Mouse (Mus musculus) MEL (cell line): Measurements from ENCODE around the gene Daam1. TPM values are rescaled to one million over a fixed set of nuclear protein-coding genes. Genes with fewer than 3 reads are reported as not detected.

ENCODE experiments used
- DNase-seq: peaks from one replicate; pipeline ENCODE4 v3.0.0; 2011; ENCODE audit warnings: low read depth, low spot score
- H3K27ac ChIP-seq: 2 replicates; pipeline ENCODE4 v1.5.1; 2012; ENCODE audit warnings: low read depth, mild to moderate bottlenecking, control low read depth, low read length, moderate library complexity; ENCODE audit not compliant: control insufficient read depth
- H3K27me3 ChIP-seq, 2 experiments: fragments of 150-350 bp in 1 of 2; sonication (generic) in 1 of 2; 2 replicates each; pipeline ENCODE4 v1.6.1; 2012; ENCODE audit warnings: low read length in 2 of 2, mild to moderate bottlenecking in 2 of 2, improper control_type of control experiment in 1 of 2, moderate library complexity in 1 of 2; ENCODE audit not compliant: insufficient read depth in 2 of 2, control insufficient read depth in 1 of 2
- H3K36me3 ChIP-seq, 2 experiments: 2 replicates each; pipeline ENCODE4 v1.6.1; 2012 to 2014; ENCODE audit warnings: low read length in 2 of 2, improper control_type of control experiment in 1 of 2, inconsistent platforms in 1 of 2, mild to moderate bottlenecking in 1 of 2; ENCODE audit not compliant: insufficient read depth in 2 of 2, control insufficient read depth in 1 of 2
- H3K4me1 ChIP-seq, 2 experiments: fragments of 150-350 bp in 1 of 2; sonication (generic) in 1 of 2; 2 replicates each; pipeline ENCODE4 v1.6.1; 2012; ENCODE audit warnings: low read length in 2 of 2, improper control_type of control experiment in 1 of 2, mild to moderate bottlenecking in 1 of 2; ENCODE audit not compliant: insufficient read depth in 2 of 2, control insufficient read depth in 1 of 2
- H3K4me3 ChIP-seq, 2 experiments: fragments of 150-350 bp in 1 of 2; sonication (generic) in 1 of 2; 2 replicates each; pipeline ENCODE4 v1.5.1; 2012; ENCODE audit warnings: low read depth in 2 of 2, low read length in 2 of 2, mild to moderate bottlenecking in 2 of 2, moderate library complexity in 2 of 2, control low read depth in 1 of 2, improper control_type of control experiment in 1 of 2; ENCODE audit not compliant: control insufficient read depth in 1 of 2, insufficient read depth in 1 of 2
- H3K79me2 ChIP-seq: 2 replicates; pipeline ENCODE4 v1.6.1; 2012; ENCODE audit warnings: mild to moderate bottlenecking, low read length, moderate library complexity; ENCODE audit not compliant: control insufficient read depth, poor library complexity, insufficient read depth
- H3K9ac ChIP-seq: 2 replicates; pipeline ENCODE4 v1.6.1; 2012; ENCODE audit warnings: low read depth, mild to moderate bottlenecking, control low read depth, low read length, moderate library complexity; ENCODE audit not compliant: control insufficient read depth, poor library complexity, severe bottlenecking
- H3K9me3 ChIP-seq: fragments of 150-350 bp; sonication (generic); replicated peaks from 2 replicates; pipeline ENCODE4 v1.6.1; 2012; ENCODE audit warnings: mild to moderate bottlenecking, low read length, improper control_type of control experiment, moderate library complexity; ENCODE audit not compliant: insufficient read depth
- CHD1 ChIP-seq: IDR thresholded peaks from 2 replicates; pipeline ENCODE4 v1.6.1; 2012; ENCODE audit warnings: low read depth, mild to moderate bottlenecking, inconsistent platforms, low read length, improper control_type of control experiment
- CHD2 ChIP-seq: IDR thresholded peaks from 2 replicates; pipeline ENCODE4 v1.6.1; 2011; ENCODE audit warnings: low read length, improper control_type of control experiment
- CTCF ChIP-seq, 3 experiments: IDR thresholded peaks in 2 of 3; conservative IDR thresholded peaks in 1 of 3; 2 replicates each; pipeline ENCODE4 v1.5.1; 2011 to 2012; ENCODE audit warnings: low read length in 3 of 3, low read depth in 2 of 3, mild to moderate bottlenecking in 2 of 3, improper control_type of control experiment in 1 of 3, inconsistent platforms in 1 of 3, mixed read lengths in 1 of 3, moderate library complexity in 1 of 3; ENCODE audit not compliant: control insufficient read depth in 1 of 3, insufficient read depth in 1 of 3, poor library complexity in 1 of 3, severe bottlenecking in 1 of 3
- E2F4 ChIP-seq: IDR thresholded peaks from 2 replicates; pipeline ENCODE4 v1.6.1; 2011; ENCODE audit warnings: low read depth, low read length, improper control_type of control experiment, borderline replicate concordance
- EP300 ChIP-seq, 2 experiments: IDR thresholded peaks; 2 replicates each; pipeline ENCODE4 v1.6.1; 2011; ENCODE audit warnings: improper control_type of control experiment in 2 of 2, low read length in 2 of 2, low read depth in 1 of 2, mild to moderate bottlenecking in 1 of 2
- GABPA ChIP-seq: IDR thresholded peaks from 2 replicates; pipeline ENCODE4 v1.6.1; 2012; ENCODE audit warnings: low read depth, mild to moderate bottlenecking, inconsistent platforms, low read length, improper control_type of control experiment, moderate library complexity
- HCFC1 ChIP-seq: IDR thresholded peaks from 2 replicates; pipeline ENCODE4 v1.6.1; 2012; ENCODE audit warnings: low read depth, mild to moderate bottlenecking, inconsistent platforms, low read length, improper control_type of control experiment, moderate library complexity
- MAFK ChIP-seq: IDR thresholded peaks from 2 replicates; pipeline ENCODE4 v1.6.1; 2011; ENCODE audit warnings: low read depth, mild to moderate bottlenecking, low read length, improper control_type of control experiment, borderline replicate concordance
- MAZ ChIP-seq: IDR thresholded peaks from 2 replicates; pipeline ENCODE4 v1.6.1; 2012; ENCODE audit warnings: low read depth, mild to moderate bottlenecking, inconsistent platforms, low read length, improper control_type of control experiment
- MXI1 ChIP-seq: IDR thresholded peaks from 2 replicates; pipeline ENCODE4 v1.6.1; 2011; ENCODE audit warnings: mild to moderate bottlenecking, low read depth, low read length, improper control_type of control experiment
- NELFE ChIP-seq: IDR thresholded peaks from 2 replicates; pipeline ENCODE4 v1.6.1; 2011; ENCODE audit warnings: low read depth, low read length, improper control_type of control experiment
- NRF1 ChIP-seq: IDR thresholded peaks from 2 replicates; pipeline ENCODE4 v1.6.1; 2014; ENCODE audit warnings: low read depth, mild to moderate bottlenecking, inconsistent platforms, low read length, improper control_type of control experiment, moderate library complexity; ENCODE audit not compliant: poor library complexity, insufficient read depth, severe bottlenecking
- POLR2A ChIP-seq, 2 experiments: IDR thresholded peaks; 2 replicates each; pipeline ENCODE4 v1.6.1; 2011 to 2012; ENCODE audit warnings: low read length in 2 of 2, mild to moderate bottlenecking in 2 of 2, control low read depth in 1 of 2, improper control_type of control experiment in 1 of 2, low read depth in 1 of 2, moderate library complexity in 1 of 2; ENCODE audit not compliant: control insufficient read depth in 1 of 2, insufficient read depth in 1 of 2, poor library complexity in 1 of 2
- POLR2AphosphoS2 ChIP-seq: IDR thresholded peaks from 2 replicates; pipeline ENCODE4 v1.6.1; 2011; ENCODE audit warnings: low read length, improper control_type of control experiment
- RAD21 ChIP-seq: IDR thresholded peaks from 2 replicates; pipeline ENCODE4 v1.6.1; 2011; ENCODE audit warnings: mild to moderate bottlenecking, low read depth, low read length, improper control_type of control experiment
- RCOR1 ChIP-seq: IDR thresholded peaks from 2 replicates; pipeline ENCODE4 v1.6.1; 2012; ENCODE audit warnings: low read depth, mild to moderate bottlenecking, inconsistent platforms, low read length, improper control_type of control experiment
- SIN3A ChIP-seq: IDR thresholded peaks from 2 replicates; pipeline ENCODE4 v1.6.1; 2012; ENCODE audit warnings: low read length, improper control_type of control experiment, inconsistent platforms
- TAL1 ChIP-seq: IDR thresholded peaks from 2 replicates; pipeline ENCODE4 v1.6.1; 2012; ENCODE audit warnings: mild to moderate bottlenecking, inconsistent platforms, low read length, moderate library complexity, mixed read lengths
- TCF12 ChIP-seq: IDR thresholded peaks from 2 replicates; pipeline ENCODE4 v1.6.1; 2014; ENCODE audit warnings: low read depth, mild to moderate bottlenecking, inconsistent platforms, low read length, improper control_type of control experiment, moderate library complexity
- UBTF ChIP-seq: IDR thresholded peaks from 2 replicates; pipeline ENCODE4 v1.6.1; 2012; ENCODE audit warnings: low read depth, mild to moderate bottlenecking, inconsistent platforms, low read length, improper control_type of control experiment, moderate library complexity, borderline replicate concordance; ENCODE audit not compliant: insufficient read depth
- USF2 ChIP-seq, 2 experiments: IDR thresholded peaks; 2 replicates each; pipeline ENCODE4 v1.6.1; 2011 to 2012; ENCODE audit warnings: improper control_type of control experiment in 2 of 2, low read length in 2 of 2, borderline replicate concordance in 1 of 2, inconsistent platforms in 1 of 2, low read depth in 1 of 2, mild to moderate bottlenecking in 1 of 2; ENCODE audit not compliant: insufficient read depth in 1 of 2
- ZKSCAN1 ChIP-seq: IDR thresholded peaks from 2 replicates; pipeline ENCODE4 v1.6.1; 2012; ENCODE audit warnings: low read depth, mild to moderate bottlenecking, inconsistent platforms, low read length, improper control_type of control experiment, moderate library complexity
- ZMIZ1 ChIP-seq: IDR thresholded peaks from 2 replicates; pipeline ENCODE4 v1.6.1; 2012; ENCODE audit warnings: low read depth, mild to moderate bottlenecking, inconsistent platforms, low read length, improper control_type of control experiment, moderate library complexity
- ZNF384 ChIP-seq: IDR thresholded peaks from 2 replicates; pipeline ENCODE4 v1.6.1; 2012; ENCODE audit warnings: low read depth, mild to moderate bottlenecking, inconsistent platforms, low read length, improper control_type of control experiment
- polyA plus RNA-seq, 2 experiments: library from polyadenylated mRNA; stranded (reverse) in 1 of 2; unstranded in 1 of 2; fragments of >175 nt in 1 of 2; fragments of >200 nt in 1 of 2; gene quantifications; 2 replicates each; pipeline versions ENCODE4 v1.2.1 to v1.2.4; 2012; ENCODE audit warnings: low replicate concordance in 2 of 2, low read depth in 1 of 2; ENCODE audit not compliant: insufficient read length in 2 of 2, insufficient read depth in 1 of 2, missing spikeins in 1 of 2
- total RNA-seq: library from RNA; depleted of rRNA; stranded (reverse); fragments of 300-350 nt; gene quantifications from 2 replicates; pipeline ENCODE4 v1.2.3, GENCODE M21; 2012

The Daam1 gene
- total and polyA plus RNA-seq, 3 experiments = 9.2 to 12.0 TPM; not detected in 1

DNA sequence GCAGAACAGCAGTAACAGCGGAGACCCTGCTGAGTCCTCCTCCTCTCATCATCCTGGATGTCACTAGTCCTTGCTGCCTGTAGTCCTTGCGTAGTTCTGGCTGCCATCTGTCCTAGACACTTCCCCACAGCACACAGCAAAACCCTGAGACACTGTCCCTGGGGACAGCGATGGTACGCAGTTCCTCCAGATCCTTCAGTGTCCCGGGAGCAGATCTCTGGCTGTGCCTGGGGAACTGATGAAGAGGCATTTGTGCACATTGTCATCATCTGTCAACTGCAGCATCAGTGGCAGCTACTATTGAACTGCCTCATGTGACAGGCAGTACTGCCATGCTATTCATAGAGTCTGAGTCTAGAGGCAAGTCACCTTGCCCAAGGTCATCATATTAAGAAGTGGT, 107.6 kb downstream of the Daam1 start:
- Histone ChIP-seq H3K79me2 (no peaks in the 10 kb centered on the region), H3K4me3 (no peak overlapping the region)

GRCm38 (mm10) chr12:71941290-71941689, 110.4 kb downstream of the Daam1 start:
- no peaks in the 10 kb centered on the region for H3K79me2 ChIP-seq
- H3K9ac ChIP-seq = no peak overlapping the region
- H3K9me3 ChIP-seq = no peaks in the 10 kb centered on the region
- peaks cover 9 to 13% of the 10 kb centered on the region in 2 experiments; a peak in 3 of 4 replicates for H3K36me3 ChIP-seq
- no peak for DNase-seq
- no peak overlapping the region for H3K4me3 ChIP-seq
- TF ChIP-seq MAFK = no peak
- no peak for TF ChIP-seq TAL1
- TF ChIP-seq POLR2AphosphoS2 = no peak
- no peak for TF ChIP-seq CHD2
- no peak for TF ChIP-seq E2F4
- TF ChIP-seq EP300 (IDR thresholded peaks at IDR 0.05; ENCODE audit: low read depth in 1 of 2, low read length in 2 of 2) = no peak
- no peak for TF ChIP-seq HCFC1
- TF ChIP-seq TCF12 = no peak
- no peak for TF ChIP-seq SIN3A
- no peak for TF ChIP-seq CTCF (IDR thresholded peaks at IDR 0.05 in 2 of 3, conservative IDR thresholded peaks at IDR 0.05 in 1 of 3; ENCODE audit: control insufficient read depth in 1 of 3, insufficient read depth in 1 of 3, low read depth in 2 of 3, low read length in 3 of 3, poor library complexity in 1 of 3, severe bottlenecking in 1 of 3)
- TF ChIP-seq NELFE = no peak
- TF ChIP-seq MXI1 = no peak
- TF ChIP-seq RAD21 = no peak
- no peak for TF ChIP-seq NRF1
- TF ChIP-seq MAZ = no peak
- no peak for TF ChIP-seq UBTF
- H3K4me1 ChIP-seq = peaks cover 3 to 11% of the 10 kb centered on the region in 2 experiments; a peak in 2 of 4 replicates
- H3K27ac ChIP-seq = no peak overlapping the region
- H3K27me3 ChIP-seq = no peaks in the 10 kb centered on the region

More for the DNA sequence above, 107.6 kb downstream of the Daam1 start:
- Histone ChIP-seq H3K9me3 (no peaks in the 10 kb centered on the region), H3K4me1 (peaks cover 4 to 12% of the 10 kb centered on the region in 2 experiments), H3K36me3 (peaks cover 4 to 13% of the 10 kb centered on the region in 2 experiments; a peak in 3 of 4 replicates), H3K27ac (no peak overlapping the region), H3K27me3 (no peaks in the 10 kb centered on the region), H3K9ac (no peak overlapping the region)
- TF ChIP-seq NRF1 (no peak), ZNF384 (no peak), RCOR1 (no peak), ZKSCAN1 (no peak), ZMIZ1 (no peak), GABPA (no peak), CHD1 (no peak), USF2 (IDR thresholded peaks at IDR 0.05; ENCODE audit: borderline replicate concordance in 1 of 2, insufficient read depth in 1 of 2, low read depth in 1 of 2, low read length in 2 of 2) (no peak), POLR2A (IDR thresholded peaks at IDR 0.05; ENCODE audit: control insufficient read depth in 1 of 2, insufficient read depth in 1 of 2, low read depth in 1 of 2, low read length in 2 of 2, poor library complexity in 1 of 2) (no peak)
- DNase-seq = no peak
